37 mouse cellular contexts compared by ENCODE assay signal in genomic region chr17:46942421-46942820, GRCm38 (mm10). TPM values are rescaled to one million over a fixed set of nuclear protein-coding genes. Genes with fewer than 3 reads are reported as not detected.
"Had no signal": no experiment of that assay in that cellular context is flagged by ENCODE, and none has a peak within 500 bp of the region (broad histone marks: within the 10 kb centered on the region; RNA-seq: fewer than 3 reads in every experiment).

No protein-coding gene starts in this region.

- H3K27ac ChIP-seq: left cerebral cortex, adult 2 months; limb, embryonic 10.5 days; limb, embryonic 12.5 days; limb, embryonic 13.5 days; limb, embryonic 15.5 days; liver, embryonic 12.5 days; liver, embryonic 13.5 days; liver, embryonic 14.5 days; liver, embryonic 15.5 days; lung, embryonic 15.5 days; macrophage; midbrain, embryonic 10.5 days; midbrain, embryonic 12.5 days; midbrain, embryonic 13.5 days; midbrain, embryonic 15.5 days had no signal

- H3K27me3 ChIP-seq: limb, embryonic 12.5 days; limb, embryonic 13.5 days; limb, embryonic 15.5 days; liver, embryonic 12.5 days; liver, embryonic 13.5 days; liver, embryonic 15.5 days; lung, embryonic 15.5 days; megakaryocyte, embryonic 14.5 days; midbrain, embryonic 12.5 days; midbrain, embryonic 13.5 days; midbrain, embryonic 15.5 days had no signal

- DNase-seq: left cerebral cortex, postnatal 4 days; liver; liver, embryonic 13.5 days; liver, postnatal 0 days; lung, adult 18-20 months; lung, adult 2 months; lung, embryonic 14.5 days; lung, postnatal 10 days; lung, postnatal 14 days; lung, postnatal 36 days; lung, postnatal 4 days; midbrain, embryonic 14.5 days had no signal

- H3K4me1 ChIP-seq: limb, embryonic 10.5 days; limb, embryonic 12.5 days; limb, embryonic 13.5 days; limb, embryonic 15.5 days; liver, embryonic 12.5 days; liver, embryonic 13.5 days; liver, embryonic 15.5 days; lung, embryonic 15.5 days; midbrain, embryonic 10.5 days; midbrain, embryonic 12.5 days; midbrain, embryonic 13.5 days; midbrain, embryonic 15.5 days had no signal

- H3K4me3 ChIP-seq: left cerebral cortex, adult 2 months; limb, embryonic 10.5 days; limb, embryonic 12.5 days; limb, embryonic 13.5 days; limb, embryonic 15.5 days; liver, embryonic 12.5 days; liver, embryonic 13.5 days; liver, embryonic 15.5 days; lung, embryonic 15.5 days; megakaryocyte, embryonic 14.5 days; midbrain, embryonic 10.5 days; midbrain, embryonic 12.5 days; midbrain, embryonic 13.5 days; midbrain, embryonic 15.5 days; myocyte had no signal

RNA-seq across cellular contexts. Expression of gene Prph2, which starts 32.2 kb away (rescaled TPM):
- polyA plus RNA-seq: limb, embryonic 10.5 days; limb, embryonic 11.5 days; limb, embryonic 12.5 days; limb, embryonic 13.5 days; limb, embryonic 14.5 days; limb, embryonic 15.5 days; liver, embryonic 11.5 days; liver, embryonic 12.5 days; liver, embryonic 13.5 days; liver, embryonic 14.5 days; liver, embryonic 15.5 days; liver, embryonic 16.5 days; liver, postnatal 0 days; lung, adult 2 months; lung, embryonic 14.5 days; lung, embryonic 15.5 days; lung, embryonic 16.5 days; lung, postnatal 0 days; macrophage; midbrain, embryonic 10.5 days; midbrain, embryonic 11.5 days; midbrain, embryonic 12.5 days; midbrain, embryonic 13.5 days; midbrain, embryonic 14.5 days; midbrain, embryonic 15.5 days; midbrain, embryonic 16.5 days; midbrain, postnatal 0 days; myocyte had no signal
